Mouse (Mus musculus): ENCODE data around the gene Usp8. TPM values are rescaled to one million over a fixed set of nuclear protein-coding genes. Genes with fewer than 3 reads are reported as not detected.

Usp8 gene
- 37.7 and 37.9 TPM in 2 replicates for polyA plus RNA-seq (2015; fragmentation: Nextera tagmentation; extraction: Ambion mirVana)

GRCm38 (mm10) chr2:126706759-126707437 lies at the start of gene Usp8:
TSS of gene Usp8 (plus strand) at chr2:126707328.
- peak within 1 kb of the TSS; percentile 78 for H3K27ac ChIP-seq
- H3K9ac ChIP-seq, result peak within 1 kb of the TSS; percentile 72
- no peaks in the 10 kb centered on the region for H3K36me3 ChIP-seq
- H3K4me3 ChIP-seq (replicated peaks), result peak within 1 kb of the TSS; percentile 81
- H3K4me1 ChIP-seq, result peaks cover 7% of the 10 kb centered on the region; the same call in 1 of the 2 replicates
- WGBS, result 3% methylated on average over 47 of the region's 47 CpGs
- H3K9me3 ChIP-seq, result no peaks in the 10 kb centered on the region
- ATAC-seq (ENCODE audit: insufficient read depth, low FRiP score, low read depth), result peak; percentile 100
- H3K27me3 ChIP-seq (replicated peaks), result no peaks in the 10 kb centered on the region
- peak within 1 kb of the TSS; percentile 73 for H3K4me2 ChIP-seq

- ATAC-seq (ENCODE audit: insufficient read depth, low FRiP score, low read depth), result no peak
- Histone ChIP-seq H3K4me3 (replicated peaks) (no peak overlapping the region), H3K9me3 (no peaks in the 10 kb centered on the region), H3K27me3 (replicated peaks) (no peaks in the 10 kb centered on the region), H3K36me3 (no peaks in the 10 kb centered on the region), H3K27ac (no peak overlapping the region), H3K4me2 (no peak overlapping the region), H3K9ac (no peak overlapping the region), H3K4me1 (no peaks in the 10 kb centered on the region)
- WGBS, result 54% methylated on average over 4 of the region's 4 CpGs
Measured at GRCm38 (mm10) chr2:126663481-126663880, 43.6 kb upstream of the Usp8 start.

GRCm38 (mm10) chr2:126665984-126666383 lies 41.1 kb upstream of the Usp8 start:
- Histone ChIP-seq H3K36me3 (no peaks in the 10 kb centered on the region), H3K4me3 (replicated peaks) (no peak overlapping the region)

DNA sequence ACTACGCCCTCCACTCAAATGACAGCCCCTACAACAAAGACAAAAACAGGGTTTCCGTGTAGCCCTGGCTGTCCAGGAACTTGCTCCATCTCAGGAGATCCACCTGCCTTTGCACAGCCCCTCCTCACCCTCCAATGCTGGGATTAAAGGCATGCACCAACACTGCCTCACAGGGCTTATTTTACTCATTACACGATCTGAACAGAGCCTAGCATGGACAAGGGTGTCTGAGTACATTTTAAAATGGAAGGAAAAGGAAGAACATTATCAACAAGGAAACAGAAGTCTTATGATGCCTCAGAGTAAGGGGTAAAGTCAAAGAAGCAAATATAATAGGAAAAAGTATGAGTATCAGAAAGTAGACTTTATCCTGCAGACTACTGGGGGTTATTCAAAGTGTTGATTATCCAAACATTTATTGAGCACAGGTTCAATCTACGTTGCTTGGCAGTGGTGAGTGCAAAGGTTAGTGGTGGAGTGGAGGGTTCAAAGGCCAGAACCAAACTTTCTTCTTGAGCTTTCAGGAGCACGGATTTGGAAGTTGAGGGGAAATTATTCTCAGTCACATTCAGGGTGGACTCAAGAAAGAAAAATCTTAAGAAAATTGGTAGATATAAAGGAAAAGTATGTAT lies 38.4 kb upstream of the Usp8 start:
- Histone ChIP-seq H3K9me3 (no peaks in the 10 kb centered on the region), H3K4me1 (peaks cover 9% of the 10 kb centered on the region; the same call in 1 of the 2 replicates), H3K4me2 (no peak overlapping the region), H3K4me3 (replicated peaks) (no peak overlapping the region), H3K36me3 (no peaks in the 10 kb centered on the region), H3K9ac (no peak overlapping the region), H3K27me3 (replicated peaks) (no peaks in the 10 kb centered on the region), H3K27ac (no peak overlapping the region)
- ATAC-seq (ENCODE audit: insufficient read depth, low FRiP score, low read depth), result no peak
- 81% methylated on average over 5 of the region's 5 CpGs for WGBS

More at GRCm38 (mm10) chr2:126665984-126666383, 41.1 kb upstream of the Usp8 start:
- Histone ChIP-seq H3K4me2 (no peak overlapping the region), H3K27ac (no peak overlapping the region), H3K4me1 (no peaks in the 10 kb centered on the region), H3K9ac (no peak overlapping the region), H3K27me3 (replicated peaks) (no peaks in the 10 kb centered on the region), H3K9me3 (no peaks in the 10 kb centered on the region)
- ATAC-seq (ENCODE audit: insufficient read depth, low FRiP score, low read depth), result no peak
- WGBS, result 78% methylated on average over 3 of the region's 3 CpGs

- H3K27ac ChIP-seq, result no peak overlapping the region
- peak overlapping the region; percentile 61 for H3K4me2 ChIP-seq
- H3K4me1 ChIP-seq, result peaks cover 9% of the 10 kb centered on the region; the same call in 1 of the 2 replicates
- WGBS, result 57% methylated on average over 13 of the region's 13 CpGs
- H3K36me3 ChIP-seq, result no peaks in the 10 kb centered on the region
- peak overlapping the region; percentile 95; the same call in 1 of the 2 replicates for H3K9ac ChIP-seq
- H3K27me3 ChIP-seq (replicated peaks), result no peaks in the 10 kb centered on the region
- H3K9me3 ChIP-seq, result no peaks in the 10 kb centered on the region
- peak overlapping the region; percentile 93 for H3K4me3 ChIP-seq (replicated peaks)
- ATAC-seq (ENCODE audit: insufficient read depth, low FRiP score, low read depth), result no peak
Measured at GRCm38 (mm10) chr2:126673317-126674242, 33.5 kb upstream of the Usp8 start.

DNA sequence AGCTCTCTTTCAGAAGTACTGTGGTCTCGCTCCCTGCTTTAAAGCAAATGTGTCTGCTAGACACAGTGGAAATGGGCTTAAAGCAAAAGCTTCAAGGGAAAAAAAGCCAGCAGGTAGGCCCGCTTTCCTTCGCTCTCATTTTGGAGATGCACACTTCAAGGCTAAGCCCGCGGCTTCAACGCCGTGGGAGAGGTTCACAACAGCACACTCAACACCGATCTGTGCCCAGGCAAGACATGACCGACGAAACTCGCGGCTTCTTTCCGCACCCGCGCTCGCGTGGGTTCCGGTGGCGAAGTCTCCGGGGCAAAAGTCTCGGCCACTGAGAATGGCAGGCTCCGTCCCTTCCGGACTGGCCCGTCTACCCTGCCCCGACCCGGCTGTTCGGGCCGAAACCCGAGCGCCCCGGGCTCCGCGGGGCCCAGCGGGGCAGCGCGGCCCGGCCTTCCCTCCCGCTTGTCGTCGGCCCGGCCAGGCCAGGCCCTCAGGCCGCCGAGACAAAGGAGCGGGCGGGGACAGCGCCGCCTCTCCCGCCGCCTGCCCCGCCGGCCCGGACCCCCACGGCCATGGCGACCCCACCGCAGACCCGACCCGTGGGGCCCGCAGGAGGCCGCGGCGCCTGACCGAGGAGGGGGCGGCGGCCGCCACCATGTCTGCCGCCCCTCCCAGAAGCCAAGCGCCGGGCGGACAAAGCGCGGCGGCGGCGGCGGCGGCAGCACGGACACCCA lies 32.5 kb upstream of the Usp8 start:
- Histone ChIP-seq H3K4me1 (peaks cover 9% of the 10 kb centered on the region; the same call in 1 of the 2 replicates), H3K4me2 (peak overlapping the region; percentile 61), H3K27ac (peak overlapping the region; percentile 100), H3K9ac (peak overlapping the region; percentile 95), H3K4me3 (replicated peaks) (peak overlapping the region; percentile 93), H3K27me3 (replicated peaks) (no peaks in the 10 kb centered on the region), H3K36me3 (no peaks in the 10 kb centered on the region), H3K9me3 (no peaks in the 10 kb centered on the region)
- ATAC-seq (ENCODE audit: insufficient read depth, low FRiP score, low read depth), result peak; percentile 56
- under 1% methylated on average over 64 of the region's 77 CpGs for WGBS

DNA sequence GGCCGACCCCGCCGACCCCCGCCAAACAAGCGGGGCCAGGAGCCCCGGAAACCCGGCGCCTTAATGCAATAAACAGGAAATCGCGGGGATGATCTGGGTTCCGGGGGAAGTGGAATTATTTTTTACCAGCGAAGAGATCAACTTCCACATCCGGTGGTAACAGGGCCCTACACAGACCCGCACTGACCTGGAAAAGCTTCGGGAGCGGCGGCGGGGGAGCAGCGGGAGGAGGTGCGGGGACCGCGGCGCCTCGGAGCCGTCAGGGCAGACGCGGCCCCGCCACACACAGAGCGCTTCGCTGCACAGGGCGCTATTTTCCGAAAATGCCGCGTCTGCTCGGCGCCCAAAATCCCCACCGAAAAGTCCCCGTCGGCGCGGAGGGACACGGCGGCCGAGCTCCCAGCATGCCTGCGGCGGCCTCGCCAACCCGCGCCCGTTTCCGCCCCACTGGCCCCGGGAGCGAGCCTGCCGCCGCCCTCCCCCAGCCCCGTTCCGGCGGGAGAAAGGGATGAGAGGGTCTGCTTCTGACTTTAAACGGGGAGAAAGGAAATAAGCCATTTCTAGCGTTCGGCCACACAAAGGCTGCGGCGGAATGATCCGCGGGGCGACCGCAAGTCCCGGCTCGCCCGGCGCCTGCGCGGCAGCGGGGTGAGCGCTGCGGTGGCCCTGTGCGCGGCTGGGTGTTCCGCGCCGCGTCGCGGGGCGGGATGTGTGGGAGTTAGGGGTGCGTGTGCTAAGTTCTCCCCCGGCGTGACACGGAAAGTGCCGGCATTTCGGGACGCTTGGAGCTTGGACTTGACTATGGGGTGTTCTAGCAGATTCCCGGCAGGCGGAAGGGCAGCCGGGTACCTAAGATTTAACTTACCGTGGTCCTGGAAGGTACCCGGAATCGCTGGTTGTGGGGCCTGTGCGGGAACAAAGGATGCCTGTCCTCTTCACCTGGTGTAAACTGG lies 31.7 kb upstream of the Usp8 start:
- H3K4me2 ChIP-seq, result peak overlapping the region; percentile 61
- WGBS, result under 1% methylated on average over 99 of the region's 99 CpGs
- no peaks in the 10 kb centered on the region for H3K36me3 ChIP-seq
- H3K27ac ChIP-seq, result peak overlapping the region; percentile 100
- peaks cover 9% of the 10 kb centered on the region; the same call in 1 of the 2 replicates for H3K4me1 ChIP-seq
- no peaks in the 10 kb centered on the region for H3K27me3 ChIP-seq (replicated peaks)
- H3K9me3 ChIP-seq, result no peaks in the 10 kb centered on the region
- peak overlapping the region; percentile 93 for H3K4me3 ChIP-seq (replicated peaks)
- peak; percentile 90 for ATAC-seq (ENCODE audit: insufficient read depth, low FRiP score, low read depth)
- peak overlapping the region; percentile 95 for H3K9ac ChIP-seq

- Histone ChIP-seq H3K36me3 (no peaks in the 10 kb centered on the region), H3K9me3 (no peaks in the 10 kb centered on the region), H3K9ac (peak within 1 kb of the TSS; percentile 95), H3K4me1 (peaks cover 9% of the 10 kb centered on the region; the same call in 1 of the 2 replicates), H3K4me2 (peak within 1 kb of the TSS; percentile 61), H3K27me3 (replicated peaks) (no peaks in the 10 kb centered on the region), H3K4me3 (replicated peaks) (peak within 1 kb of the TSS; percentile 93), H3K27ac (peak within 1 kb of the TSS; percentile 100)
- 21% methylated on average over 12 of the region's 12 CpGs for WGBS
- no peak for ATAC-seq (ENCODE audit: insufficient read depth, low FRiP score, low read depth)
Measured at GRCm38 (mm10) chr2:126676122-126676515, 31.0 kb upstream of the Usp8 start, which contains the start of gene Gabpb1. TSS of gene Gabpb1 (minus strand) at chr2:126676337.

DNA sequence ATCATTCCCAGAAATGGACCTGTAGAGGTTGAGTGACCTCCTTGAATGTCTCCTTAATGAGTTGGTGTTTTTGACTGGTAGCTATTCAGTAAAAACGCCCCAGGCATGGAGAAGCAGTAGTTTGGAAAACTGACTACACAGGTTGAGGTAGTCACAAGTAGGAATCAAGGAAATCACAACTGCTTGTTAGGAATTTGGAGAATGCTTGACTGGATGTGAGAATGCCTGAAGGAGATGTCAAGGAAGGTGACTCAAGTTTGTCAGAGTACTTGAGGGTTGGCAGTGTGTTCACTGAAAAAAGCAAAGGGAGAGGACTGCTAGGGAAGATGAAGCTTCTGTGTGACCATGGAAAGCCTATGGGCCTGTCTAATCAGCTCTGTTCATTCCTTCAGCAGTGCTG lies 29.8 kb upstream of the Usp8 start:
- 87% methylated on average over 1 of the region's 1 CpGs for WGBS

GRCm38 (mm10) chr2:126682333-126682732 lies 24.8 kb upstream of the Usp8 start:
- no peak overlapping the region for H3K9ac ChIP-seq
- H3K36me3 ChIP-seq, result peaks cover 10% of the 10 kb centered on the region; the same call in 1 of the 2 replicates
- H3K27me3 ChIP-seq (replicated peaks), result no peaks in the 10 kb centered on the region
- 0 out of 2 replicates have a peak, but pooled peaks cover 2% of the 10 kb centered on the region for H3K4me1 ChIP-seq
- no peak overlapping the region for H3K4me2 ChIP-seq
- ATAC-seq (ENCODE audit: insufficient read depth, low FRiP score, low read depth), result no peak
- H3K4me3 ChIP-seq (replicated peaks), result no peak overlapping the region
- H3K9me3 ChIP-seq, result no peaks in the 10 kb centered on the region
- WGBS, result 53% methylated on average over 2 of the region's 2 CpGs
- peak overlapping the region; percentile 28; the same call in 1 of the 2 replicates for H3K27ac ChIP-seq

More for the DNA sequence above, 29.8 kb upstream of the Usp8 start:
- no peak overlapping the region for H3K27ac ChIP-seq
- H3K4me3 ChIP-seq (replicated peaks), result no peak overlapping the region
- H3K36me3 ChIP-seq, result no peaks in the 10 kb centered on the region
- H3K9ac ChIP-seq, result no peak overlapping the region
- no peaks in the 10 kb centered on the region for H3K9me3 ChIP-seq
- no peak for ATAC-seq (ENCODE audit: insufficient read depth, low FRiP score, low read depth)
- H3K4me1 ChIP-seq, result peaks cover 6% of the 10 kb centered on the region; the same call in 1 of the 2 replicates
- H3K27me3 ChIP-seq (replicated peaks), result no peaks in the 10 kb centered on the region
- H3K4me2 ChIP-seq, result no peak overlapping the region
